Mouse (Mus musculus) kidney, postnatal 0 days (tissue): Measurements from ENCODE around the gene Dgkk. TPM values are rescaled to one million over a fixed set of nuclear protein-coding genes. Genes with fewer than 3 reads are reported as not detected.
"Not testable (repeated sequence)": the region's sequence is repeated elsewhere in the genome, so short reads cannot be mapped to it uniquely, and the experiment has no call there.

Source experiments
- ATAC-seq: fragments of 200-750 bp; cut with Nextera tagmentation; replicated peaks from 2 replicates; pipeline ENCODE4 v1.8.0; 2017; ENCODE audit warnings: low read depth, moderate number of reproducible peaks, moderate TSS enrichment, moderate library complexity; ENCODE audit not compliant: low FRiP score
- DNase-seq: peaks from one replicate; pipeline ENCODE4 v3.0.0-alpha.2; 2016; ENCODE audit warnings: low spot score
- H3K27ac ChIP-seq: fragments of 300-500 bp; sonication (generic); 2 replicates; pipeline ENCODE4 v1.5.1; 2014; ENCODE audit warnings: mild to moderate bottlenecking
- H3K27me3 ChIP-seq: fragments of 300-500 bp; sonication (generic); 2 replicates; pipeline ENCODE4 v1.6.1; 2014; ENCODE audit warnings: low read length, mixed read lengths; ENCODE audit not compliant: insufficient read depth
- H3K36me3 ChIP-seq: fragments of 300-500 bp; sonication (generic); 2 replicates; pipeline ENCODE4 v1.6.1; 2014; ENCODE audit warnings: low read length, mixed read lengths; ENCODE audit not compliant: insufficient read depth
- H3K4me1 ChIP-seq: fragments of 300-500 bp; sonication (generic); replicated peaks from 2 replicates; pipeline ENCODE4 v1.6.1; 2014; ENCODE audit warnings: antibody characterized with exemption, low read length, mixed read lengths; ENCODE audit not compliant: insufficient read depth
- H3K4me2 ChIP-seq: fragments of 300-500 bp; sonication (generic); 2 replicates; pipeline ENCODE4 v1.6.1; 2014; ENCODE audit warnings: mild to moderate bottlenecking, low read length, moderate library complexity, mixed read lengths
- H3K4me3 ChIP-seq: fragments of 300-500 bp; sonication (generic); replicated peaks from 2 replicates; pipeline ENCODE4 v1.5.1; 2014; ENCODE audit warnings: low read depth, low read length
- H3K9ac ChIP-seq: fragments of 300-500 bp; sonication (generic); 2 replicates; pipeline ENCODE4 v1.6.1; 2014; ENCODE audit warnings: low read depth, low read length
- H3K9me3 ChIP-seq: fragments of 300-500 bp; sonication (generic); replicated peaks from 2 replicates; pipeline ENCODE4 v1.6.1; 2016; ENCODE audit warnings: low read length, inconsistent platforms, mixed read lengths
- CTCF ChIP-seq: IDR thresholded peaks from 2 replicates; pipeline ENCODE4 v1.5.1; 2016; ENCODE audit warnings: antibody characterized with exemption, low read depth, mild to moderate bottlenecking, moderate library complexity
- WGBS: fragments of 180-500 bp; shearing (Covaris S2); extraction: QIAGEN DNeasy Blood & Tissue Kit; methylation state at CpG from one replicate; pipeline ENCODE4 v1.1.7; 2014; 5-methylcytosine and 5-hydroxymethylcytosine counted together
- polyA plus RNA-seq: library from polyadenylated mRNA; unstranded; fragments of >200 nt; fragmentation: Nextera tagmentation; extraction: Ambion mirVana; gene quantifications from 2 replicates; pipeline ENCODE4 v1.2.1, GENCODE M21; 2015

Dgkk gene
- polyA plus RNA-seq, 1 experiment from 2014 or later: 0.03 TPM

DNA sequence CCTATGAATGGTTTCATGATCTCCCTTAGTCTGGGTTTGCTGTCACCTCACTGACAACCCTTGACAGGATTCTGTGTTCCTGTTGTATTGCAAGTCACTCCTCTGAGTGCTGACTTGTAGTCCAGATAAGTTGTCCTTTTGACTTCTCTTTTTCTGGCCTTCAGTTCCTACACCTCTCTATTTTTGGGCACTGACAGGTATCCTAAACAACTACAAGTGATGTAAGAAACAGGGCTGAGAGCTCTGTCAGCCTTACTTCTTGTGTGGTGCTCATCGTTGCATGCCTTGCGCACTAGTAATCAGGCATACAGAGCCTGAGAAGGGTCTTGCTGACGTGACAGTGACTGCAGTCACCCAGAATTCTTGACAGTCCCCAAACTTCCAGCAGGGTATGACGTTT, 147.1 kb downstream of the Dgkk start:
- no peak overlapping the region for H3K4me2 ChIP-seq
- ATAC-seq (no peak), DNase-seq (no peak)
- no peak overlapping the region for H3K9ac ChIP-seq
- H3K27me3 ChIP-seq: no peaks in the 10 kb centered on the region
- H3K9me3 ChIP-seq: no peaks in the 10 kb centered on the region
- no peaks in the 10 kb centered on the region for H3K36me3 ChIP-seq
- WGBS: 73% methylated on average over 4 of the region's 4 CpGs
- no peak overlapping the region for H3K27ac ChIP-seq
- no peaks in the 10 kb centered on the region for H3K4me1 ChIP-seq
- TF ChIP-seq CTCF: no peak
- no peak overlapping the region for H3K4me3 ChIP-seq

DNA sequence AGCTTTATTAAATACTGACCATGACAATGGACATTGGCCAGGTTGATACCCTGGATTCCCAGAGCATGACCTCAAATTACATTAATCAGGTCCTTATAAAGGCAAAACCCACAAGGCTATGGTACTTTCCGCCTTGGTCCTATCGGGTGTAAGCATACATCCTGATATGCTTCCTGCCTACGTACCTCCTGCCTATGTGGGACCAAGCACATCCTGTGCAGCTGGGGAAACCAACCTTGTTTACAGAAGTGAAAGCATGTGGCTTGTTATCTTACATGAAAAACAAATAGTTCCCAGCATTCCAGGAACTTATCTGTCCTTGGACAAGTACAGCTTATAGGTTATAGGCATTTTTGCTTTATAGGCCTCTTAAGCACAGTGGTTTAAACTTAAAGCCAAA, 189.5 kb downstream of the Dgkk start:
- ATAC-seq (no peak), DNase-seq (no peak)
- no peak for TF ChIP-seq CTCF
- Histone ChIP-seq H3K4me1 (no peaks in the 10 kb centered on the region), H3K4me3 (no peak overlapping the region), H3K27ac (no peak overlapping the region), H3K9me3 (no peaks in the 10 kb centered on the region), H3K36me3 (no peaks in the 10 kb centered on the region), H3K9ac (no peak overlapping the region), H3K27me3 (no peaks in the 10 kb centered on the region), H3K4me2 (no peak overlapping the region)
- WGBS: 84% methylated on average over 3 of the region's 3 CpGs

DNA sequence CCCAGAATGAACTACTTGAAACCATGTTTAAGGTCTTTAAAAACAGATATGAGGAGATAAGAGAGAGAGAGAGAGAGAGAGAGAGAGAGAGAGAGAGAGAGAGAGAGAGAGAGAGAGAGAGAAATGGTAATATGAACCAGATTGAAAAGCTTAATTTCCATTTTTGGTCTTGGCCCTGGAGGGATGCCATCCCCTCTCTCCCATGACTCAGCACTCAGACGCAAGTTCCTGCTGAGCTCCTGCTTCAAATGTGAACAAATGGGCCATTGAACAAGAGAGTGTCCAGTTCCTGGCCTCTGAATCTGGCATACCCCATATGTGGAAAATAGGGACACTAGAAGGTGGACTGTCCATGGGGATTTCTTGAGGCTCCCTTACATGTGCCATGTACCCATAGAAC, 192.8 kb downstream of the Dgkk start:
- H3K4me1 ChIP-seq: no peaks in the 10 kb centered on the region
- no peak for TF ChIP-seq CTCF
- 53% methylated on average over 1 of the region's 1 CpGs for WGBS
- H3K27me3 ChIP-seq: no peaks in the 10 kb centered on the region
- ATAC-seq (no peak), DNase-seq (no peak)
- no peak overlapping the region for H3K4me3 ChIP-seq
- no peak overlapping the region for H3K4me2 ChIP-seq
- H3K36me3 ChIP-seq: no peaks in the 10 kb centered on the region
- no peak overlapping the region for H3K9ac ChIP-seq
- H3K27ac ChIP-seq: no peak overlapping the region
- H3K9me3 ChIP-seq: no peaks in the 10 kb centered on the region

DNA sequence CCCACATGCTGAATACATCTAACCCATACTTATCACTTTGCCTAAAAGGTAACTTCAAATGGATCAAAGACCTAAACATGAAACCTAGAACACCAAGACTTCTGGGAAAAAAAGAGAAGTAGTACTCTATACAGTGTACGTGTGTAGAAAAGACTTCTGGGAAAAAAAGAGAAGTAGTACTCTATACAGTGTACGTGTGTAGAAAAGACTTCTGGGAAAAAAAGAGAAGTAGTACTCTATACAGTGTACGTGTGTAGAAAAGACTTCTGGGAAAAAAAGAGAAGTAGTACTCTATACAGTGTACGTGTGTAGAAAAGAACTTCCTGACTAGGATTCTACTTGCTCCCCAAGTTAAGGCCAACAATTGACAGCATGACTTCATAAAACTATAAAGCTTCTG, 204.8 kb downstream of the Dgkk start:
- not testable (repeated sequence) for H3K4me1 ChIP-seq, DNase-seq, H3K27ac ChIP-seq, H3K4me3 ChIP-seq, H3K9ac ChIP-seq, H3K36me3 ChIP-seq, H3K27me3 ChIP-seq, H3K4me2 ChIP-seq, H3K9me3 ChIP-seq, ATAC-seq
- WGBS: 85% methylated on average over 3 of the region's 4 CpGs
